Mouse (Mus musculus): Measurements from ENCODE around the gene Lmx1b.

- TF ChIP-seq MAX (IDR thresholded peaks at IDR 0.05; ENCODE audit: low read depth), result no peak
- no peak for TF ChIP-seq POLR2A (IDR thresholded peaks at IDR 0.05; ENCODE audit: insufficient read length, low read depth)
- no peak for TF ChIP-seq MYOG (IDR thresholded peaks at IDR 0.05; ENCODE audit: control insufficient read depth in 1 of 3, insufficient read depth in 1 of 3, insufficient read length in 2 of 3, low read depth in 2 of 3)
- no peak for TF ChIP-seq MYOD1 (IDR thresholded peaks at IDR 0.05; ENCODE audit: control insufficient read depth in 1 of 3, insufficient read length in 2 of 3, low read depth in 2 of 3)
- TF ChIP-seq POLR2AphosphoS2 (IDR thresholded peaks at IDR 0.05; ENCODE audit: insufficient read length, low read depth), result no peak
- TF ChIP-seq E2F4 (IDR thresholded peaks at IDR 0.05; ENCODE audit: insufficient read depth), result no peak
- no peak for TF ChIP-seq USF1 (IDR thresholded peaks at IDR 0.05; ENCODE audit: low read depth)
These were observed 8.5 kb downstream of the Lmx1b start for GRCm38 (mm10) chr2:33631708-33632343.

All from myocyte (in vitro differentiated cells).